Mouse (Mus musculus) ES-Bruce4 (cell line): ENCODE results near the gene Ptgs1. TPM values are rescaled to one million over a fixed set of nuclear protein-coding genes. Genes with fewer than 3 reads are reported as not detected.

Experiments used
- H3K27ac ChIP-seq: 2 replicates; pipeline ENCODE4 v1.5.1; 2012; ENCODE audit warnings: low read length, inconsistent platforms; ENCODE audit not compliant: insufficient read depth
- H3K27me3 ChIP-seq: 2 replicates; pipeline ENCODE4 v1.6.1; 2012; ENCODE audit warnings: mild to moderate bottlenecking, low read length, inconsistent platforms; ENCODE audit not compliant: control insufficient read depth, poor library complexity, insufficient read depth, severe bottlenecking
- H3K36me3 ChIP-seq: 2 replicates; pipeline ENCODE4 v1.6.1; 2012; ENCODE audit warnings: inconsistent platforms, mild to moderate bottlenecking, low read length, moderate library complexity; ENCODE audit not compliant: control insufficient read depth, poor library complexity, insufficient read depth, severe bottlenecking
- H3K4me1 ChIP-seq: one replicate; pipeline ENCODE4 v1.8.1; 2011; ENCODE audit warnings: low read length; ENCODE audit not compliant: control insufficient read depth, insufficient read depth
- H3K4me3 ChIP-seq: 2 replicates; pipeline ENCODE4 v1.5.1; 2011; ENCODE audit warnings: low read depth, mild to moderate bottlenecking, low read length
- H3K9ac ChIP-seq: 2 replicates; pipeline ENCODE4 v1.6.1; 2012; ENCODE audit warnings: low read depth, mild to moderate bottlenecking, inconsistent platforms; ENCODE audit not compliant: poor library complexity, severe bottlenecking
- H3K9me3 ChIP-seq: replicated peaks from 2 replicates; pipeline ENCODE4 v1.6.1; 2012; ENCODE audit warnings: mild to moderate bottlenecking, low read length, inconsistent platforms; ENCODE audit not compliant: control insufficient read depth, poor library complexity, insufficient read depth, severe bottlenecking
- CTCF ChIP-seq: IDR thresholded peaks from one replicate; pipeline ENCODE4 v1.8.1; 2011; ENCODE audit warnings: low read depth, low read length
- EP300 ChIP-seq: IDR thresholded peaks from 2 replicates; pipeline ENCODE4 v1.6.1; 2011; ENCODE audit warnings: low read depth, low read length; ENCODE audit not compliant: insufficient read depth
- POLR2A ChIP-seq: IDR thresholded peaks from one replicate; pipeline ENCODE4 v1.8.1; 2011; ENCODE audit warnings: low read length; ENCODE audit not compliant: insufficient read depth
- polyA plus RNA-seq: library from polyadenylated mRNA; stranded (reverse); fragments of >200 nt; gene quantifications from 2 replicates; pipeline ENCODE4 v1.2.4, GENCODE M21; 2011; ENCODE audit warnings: low read depth; ENCODE audit not compliant: missing spikeins, insufficient read depth, insufficient read length

Gene Ptgs1
- polyA plus RNA-seq, 1 experiment, result 2.2 TPM

DNA sequence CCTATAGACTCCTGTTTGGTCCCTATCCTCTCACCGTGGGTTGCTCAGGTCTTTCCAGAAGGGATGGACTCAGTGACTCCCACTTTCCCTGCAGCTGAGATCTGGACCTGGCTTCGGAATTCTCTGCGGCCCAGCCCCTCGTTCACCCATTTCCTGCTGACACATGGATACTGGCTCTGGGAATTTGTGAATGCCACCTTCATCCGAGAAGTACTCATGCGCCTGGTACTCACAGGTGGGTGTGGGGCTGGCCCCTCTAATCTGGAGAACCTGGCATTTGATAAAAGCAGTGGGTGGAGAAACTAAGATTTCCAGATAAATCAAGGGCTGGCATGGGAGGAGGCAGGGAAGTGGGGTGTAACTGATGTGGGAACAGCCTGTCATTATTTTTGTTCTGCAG is 7.3 kb downstream of the Ptgs1 start:
- H3K4me1 ChIP-seq, result no peaks in the 10 kb centered on the region
- no peaks in the 10 kb centered on the region for H3K27me3 ChIP-seq
- TF ChIP-seq EP300 (no peak), CTCF (no peak), POLR2A (no peak)
- H3K4me3 ChIP-seq, result no peak overlapping the region
- no peaks in the 10 kb centered on the region for H3K36me3 ChIP-seq
- H3K9ac ChIP-seq, result no peak overlapping the region
- H3K27ac ChIP-seq, result no peak overlapping the region
- 0 out of 2 replicates have a peak, but pooled peaks cover 3% of the 10 kb centered on the region for H3K9me3 ChIP-seq

DNA sequence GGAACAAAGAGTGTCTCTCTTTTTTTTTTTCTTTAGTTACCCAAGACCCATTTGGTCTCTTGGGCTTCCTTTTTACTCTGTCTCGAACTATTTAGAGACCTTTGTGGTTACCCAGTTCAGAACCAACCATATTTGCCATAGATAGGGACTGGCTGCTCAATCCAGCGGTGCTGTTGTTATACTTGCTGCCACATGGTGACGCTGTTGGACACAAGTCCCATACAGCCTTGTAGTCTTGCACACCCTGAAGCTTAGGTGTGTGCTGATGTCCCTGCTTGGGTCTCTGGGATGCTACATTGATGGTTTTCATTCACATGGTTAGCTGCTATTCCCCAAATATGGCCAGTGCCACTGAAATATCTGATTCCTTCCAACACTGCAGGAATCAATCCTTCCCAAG is 8.2 kb downstream of the Ptgs1 start:
- no peaks in the 10 kb centered on the region for H3K27me3 ChIP-seq
- no peaks in the 10 kb centered on the region for H3K4me1 ChIP-seq
- 0 out of 2 replicates have a peak, but pooled peaks cover 3% of the 10 kb centered on the region for H3K9me3 ChIP-seq
- TF ChIP-seq POLR2A, result no peak
- peak; percentile 28 for TF ChIP-seq CTCF
- no peaks in the 10 kb centered on the region for H3K36me3 ChIP-seq
- H3K9ac ChIP-seq, result no peak overlapping the region
- no peak overlapping the region for H3K4me3 ChIP-seq
- H3K27ac ChIP-seq, result no peak overlapping the region

DNA sequence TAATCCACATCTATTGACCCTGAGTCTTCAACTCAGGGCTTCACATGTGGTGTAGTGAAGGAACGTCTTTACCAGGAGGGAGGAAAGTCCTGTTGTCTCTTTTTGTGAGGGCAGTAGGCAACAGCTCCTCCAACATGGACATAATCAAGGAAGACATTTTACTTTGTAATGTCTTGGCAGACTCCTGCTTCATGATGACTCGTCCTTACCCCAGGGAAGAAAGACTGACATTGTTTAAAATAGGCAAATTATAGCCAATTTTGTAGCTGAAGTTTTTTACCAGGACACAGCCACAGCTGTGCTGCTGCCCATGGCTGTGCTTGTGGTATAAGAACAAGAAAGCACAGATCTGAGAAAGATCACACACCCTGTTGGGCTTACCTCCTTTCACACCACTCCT is 8.7 kb downstream of the Ptgs1 start:
- no peak overlapping the region for H3K9ac ChIP-seq
- TF ChIP-seq EP300 (no peak), CTCF (no peak), POLR2A (no peak)
- H3K27ac ChIP-seq, result no peak overlapping the region
- 0 out of 2 replicates have a peak, but pooled peaks cover 3% of the 10 kb centered on the region for H3K9me3 ChIP-seq
- H3K27me3 ChIP-seq, result no peaks in the 10 kb centered on the region
- H3K4me3 ChIP-seq, result no peak overlapping the region
- no peaks in the 10 kb centered on the region for H3K4me1 ChIP-seq
- H3K36me3 ChIP-seq, result no peaks in the 10 kb centered on the region

GRCm38 (mm10) chr2:36242514-36242913 is 12.3 kb downstream of the Ptgs1 start:
- no peak for TF ChIP-seq POLR2A
- no peak for TF ChIP-seq CTCF
- TF ChIP-seq EP300, result no peak
- H3K4me1 ChIP-seq, result no peaks in the 10 kb centered on the region
- H3K27ac ChIP-seq, result no peak overlapping the region
- H3K36me3 ChIP-seq, result no peaks in the 10 kb centered on the region
- H3K4me3 ChIP-seq, result no peak overlapping the region
- 0 out of 2 replicates have a peak, but pooled peaks cover 3% of the 10 kb centered on the region for H3K9me3 ChIP-seq
- no peak overlapping the region for H3K9ac ChIP-seq
- no peaks in the 10 kb centered on the region for H3K27me3 ChIP-seq

- TF ChIP-seq CTCF, result no peak
- Histone ChIP-seq H3K27me3 (no peaks in the 10 kb centered on the region), H3K27ac (no peak overlapping the region), H3K9ac (no peak overlapping the region), H3K9me3 (0 out of 2 replicates have a peak, but pooled peaks cover 2% of the 10 kb centered on the region), H3K4me3 (no peak overlapping the region), H3K36me3 (no peaks in the 10 kb centered on the region), H3K4me1 (no peaks in the 10 kb centered on the region)
Measured at GRCm38 (mm10) chr2:36243296-36243891, 13.2 kb downstream of the Ptgs1 start.

GRCm38 (mm10) chr2:36243892-36244309 is 13.7 kb downstream of the Ptgs1 start:
- H3K9ac ChIP-seq, result no peak overlapping the region
- H3K4me3 ChIP-seq, result no peak overlapping the region
- no peaks in the 10 kb centered on the region for H3K9me3 ChIP-seq
- H3K27ac ChIP-seq, result no peak overlapping the region
- no peaks in the 10 kb centered on the region for H3K4me1 ChIP-seq
- no peaks in the 10 kb centered on the region for H3K36me3 ChIP-seq
- TF ChIP-seq POLR2A, result no peak
- TF ChIP-seq EP300, result no peak
- no peak for TF ChIP-seq CTCF
- no peaks in the 10 kb centered on the region for H3K27me3 ChIP-seq
